ENCODE assay signal across 8 mouse cellular contexts in the genomic region with DNA sequence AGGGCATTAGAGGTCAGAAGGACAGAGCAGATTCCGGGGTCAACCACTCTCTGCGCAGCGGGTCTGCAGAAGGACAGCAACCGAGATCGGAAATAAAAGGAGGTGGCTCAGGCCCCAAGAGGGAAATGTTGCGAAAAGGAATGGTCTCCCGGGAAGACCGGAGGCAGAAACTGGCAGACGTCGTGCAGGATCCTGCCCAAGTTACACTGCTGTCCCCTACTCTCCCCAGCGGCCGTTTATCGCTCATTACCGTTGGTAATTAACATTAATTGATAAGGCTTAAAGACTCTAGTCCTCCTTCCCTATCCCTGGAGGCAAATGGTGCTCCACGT. TPM values are rescaled to one million over a fixed set of nuclear protein-coding genes. Genes with fewer than 3 reads are reported as not detected.
DNase-seq lines count a peak whose midpoint lies in the region; ATAC-seq and TF ChIP-seq lines count a peak whose summit lies in the region.

No protein-coding gene starts in this region.

- H3K27ac ChIP-seq in forebrain, embryonic 14.5 days (ENCODE audit: low read depth, low read length), result peak overlapping the region; percentile 41; the same call in 1 of the 2 replicates
- peak overlapping the region; percentile 93 for H3K27ac ChIP-seq in liver, postnatal 0 days (ENCODE audit: low read depth)

- TF ChIP-seq POLR2A in lung, adult 2 months (IDR thresholded peaks at IDR 0.05; ENCODE audit: borderline replicate concordance, extremely low read depth, low read depth, low read length), result no peak

- TF ChIP-seq CTCF in lung, adult 2 months (IDR thresholded peaks at IDR 0.05; ENCODE audit: insufficient read depth, low read length), result no peak
- TF ChIP-seq CTCF in liver, postnatal 0 days (IDR thresholded peaks at IDR 0.05; ENCODE audit: low read depth), result no peak

- H3K27me3 ChIP-seq in forebrain, embryonic 14.5 days (replicated peaks; ENCODE audit: control insufficient read depth, insufficient read depth, low read length), result no peaks in the 10 kb centered on the region
- no peaks in the 10 kb centered on the region for H3K27me3 ChIP-seq in liver, postnatal 0 days (ENCODE audit: insufficient read depth, low read length)

- ATAC-seq in forebrain, embryonic 14.5 days, result no peak
- peak; percentile 0; the same call in 1 of the 2 replicates for ATAC-seq in liver, postnatal 0 days

- H3K4me3 ChIP-seq in lung, adult 2 months (replicated peaks; ENCODE audit: extremely low read depth, low read depth, low read length), result peak overlapping the region; percentile 89
- H3K4me3 ChIP-seq in forebrain, embryonic 14.5 days (ENCODE audit: low read depth, low read length), result peak overlapping the region; percentile 66
- peak overlapping the region; percentile 87 for H3K4me3 ChIP-seq in liver, postnatal 0 days (ENCODE audit: low read depth, low read length)

- H3K4me2 ChIP-seq in forebrain, embryonic 14.5 days (ENCODE audit: low read length), result peak overlapping the region; percentile 92
- H3K4me2 ChIP-seq in liver, postnatal 0 days (ENCODE audit: low read depth, low read length), result peak overlapping the region; percentile 96

- peaks cover 6% of the 10 kb centered on the region; the same call in 1 of the 2 replicates for H3K4me1 ChIP-seq in lung, adult 2 months (ENCODE audit: control insufficient read depth, insufficient read depth, low read length)
- H3K4me1 ChIP-seq in forebrain, embryonic 14.5 days (ENCODE audit: control insufficient read depth, insufficient read depth, low read length), result peaks cover 8% of the 10 kb centered on the region
- peaks cover 16% of the 10 kb centered on the region for H3K4me1 ChIP-seq in liver, postnatal 0 days (ENCODE audit: insufficient read depth)

- DNase-seq in adrenal gland, postnatal 14 days, result peak; percentile 71
- DNase-seq in adrenal gland, adult 2 months, result no peak
- no peak for DNase-seq in lung, adult 2 months
- DNase-seq in lung, postnatal 4 days, result no peak
- DNase-seq in forebrain, embryonic 14.5 days (ENCODE audit: low spot score), result no peak
- no peak for DNase-seq in liver, postnatal 0 days
- no peak for DNase-seq in urinary bladder, postnatal 4 days (ENCODE audit: low spot score in 2 of 2)
- DNase-seq in left cerebral cortex, postnatal 36 days (ENCODE audit: low spot score in 2 of 2), result no peak

- H3K9ac ChIP-seq in forebrain, embryonic 14.5 days (ENCODE audit: low read length), result peak overlapping the region; percentile 76
- H3K9ac ChIP-seq in liver, postnatal 0 days (replicated peaks), result peak overlapping the region; percentile 89

- intact Hi-C loops in left cerebral cortex, postnatal 36 days (cut with DNase I), result loop anchor here (1.0 to 5.0 kb wide), 3 partner anchors 10 to 253 kb away; partner anchors contain the start of genes Phospho1, Snf8 and Ube2z

- no peaks in the 10 kb centered on the region for H3K9me3 ChIP-seq in forebrain, embryonic 14.5 days (replicated peaks; ENCODE audit: control insufficient read depth, low read length)
- no peaks in the 10 kb centered on the region for H3K9me3 ChIP-seq in liver, postnatal 0 days (ENCODE audit: low read length)

- peaks cover 25% of the 10 kb centered on the region for H3K36me3 ChIP-seq in forebrain, embryonic 14.5 days (ENCODE audit: control insufficient read depth, insufficient read depth, low read length)
- peaks cover 6% of the 10 kb centered on the region for H3K36me3 ChIP-seq in liver, postnatal 0 days (replicated peaks; ENCODE audit: insufficient read depth, low read length)

- under 1% methylated on average over 15 of the region's 15 CpGs for WGBS in lung, adult 2 months
- 1% methylated on average over 15 of the region's 15 CpGs for WGBS in forebrain, embryonic 14.5 days
- WGBS in liver, postnatal 0 days (ENCODE audit: insufficient replicate concordance), result 0% methylated on average over 15 of the region's 15 CpGs

- no peak for TF ChIP-seq EP300 in liver, postnatal 0 days (IDR thresholded peaks at IDR 0.05; ENCODE audit: low read depth)

RNA-seq across cellular contexts. Expression of gene Atp5g1, which starts 0.3 kb away (rescaled TPM):
- total RNA-seq in adrenal gland, postnatal 14 days (2021), result 244 and 262 TPM in 2 replicates
- total RNA-seq in adrenal gland, adult 2 months (2021), result 100 to 1,000 TPM; 240 to 384 TPM
- polyA plus RNA-seq in adrenal gland, adult 2 months (2012; rRNA removed), result 484 and 733 TPM in 2 replicates
- polyA plus RNA-seq in lung, adult 2 months (2012; rRNA removed), result 235 and 352 TPM in 2 replicates
- 606 and 726 TPM in 2 replicates for polyA plus RNA-seq in forebrain, embryonic 14.5 days (2014; fragmentation: Nextera tagmentation; extraction: Ambion mirVana)
- polyA plus RNA-seq in liver, postnatal 0 days (2015; fragmentation: Nextera tagmentation; extraction: Ambion mirVana), result 781 and 849 TPM in 2 replicates
- total RNA-seq in left cerebral cortex, postnatal 36 days (2021), result 100 to 1,000 TPM; 349 to 383 TPM

RNA-seq across cellular contexts. Expression of gene Ube2z, which starts 10.0 kb away (rescaled TPM):
- 43.8 and 45.2 TPM in 2 replicates for total RNA-seq in adrenal gland, postnatal 14 days (2021)
- total RNA-seq in adrenal gland, adult 2 months (2021), result 10 to 100 TPM; 45.3 to 46.5 TPM
- 17.0 and 20.7 TPM in 2 replicates for polyA plus RNA-seq in adrenal gland, adult 2 months (2012; rRNA removed)
- 31.1 and 38.1 TPM in 2 replicates for polyA plus RNA-seq in lung, adult 2 months (2012; rRNA removed)
- polyA plus RNA-seq in forebrain, embryonic 14.5 days (2014; fragmentation: Nextera tagmentation; extraction: Ambion mirVana), result 24.9 and 26.9 TPM in 2 replicates
- polyA plus RNA-seq in liver, postnatal 0 days (2015; fragmentation: Nextera tagmentation; extraction: Ambion mirVana), result 11.5 and 12.3 TPM in 2 replicates
- total RNA-seq in left cerebral cortex, postnatal 36 days (2021), result 10 to 100 TPM; 55.4 to 56.7 TPM

RNA-seq across cellular contexts. Expression of gene Calcoco2, which starts 36.6 kb away (rescaled TPM):
- not detected in 2 replicates for total RNA-seq in adrenal gland, postnatal 14 days (2021)
- not detected for total RNA-seq in adrenal gland, adult 2 months (2021)
- polyA plus RNA-seq in adrenal gland, adult 2 months (2012; rRNA removed), result not detected in 2 replicates
- polyA plus RNA-seq in lung, adult 2 months (2012; rRNA removed), result 0.08 and 0.11 TPM in 2 replicates
- 0.14 TPM in 1 of 2 replicates, not detected in the other for polyA plus RNA-seq in forebrain, embryonic 14.5 days (2014; fragmentation: Nextera tagmentation; extraction: Ambion mirVana)
- not detected in 2 replicates for polyA plus RNA-seq in liver, postnatal 0 days (2015; fragmentation: Nextera tagmentation; extraction: Ambion mirVana)
- not detected for total RNA-seq in left cerebral cortex, postnatal 36 days (2021)

RNA-seq across cellular contexts. Expression of gene Snf8, which starts 40.5 kb away (rescaled TPM):
- total RNA-seq in adrenal gland, postnatal 14 days (2021), result 77.7 and 79.2 TPM in 2 replicates
- total RNA-seq in adrenal gland, adult 2 months (2021), result 10 to 100 TPM; 79.5 to 92.8 TPM
- 9.6 and 11.3 TPM in 2 replicates for polyA plus RNA-seq in adrenal gland, adult 2 months (2012; rRNA removed)
- 18.1 and 24.1 TPM in 2 replicates for polyA plus RNA-seq in lung, adult 2 months (2012; rRNA removed)
- polyA plus RNA-seq in forebrain, embryonic 14.5 days (2014; fragmentation: Nextera tagmentation; extraction: Ambion mirVana), result 58.4 and 68.8 TPM in 2 replicates
- polyA plus RNA-seq in liver, postnatal 0 days (2015; fragmentation: Nextera tagmentation; extraction: Ambion mirVana), result 46.9 and 47.5 TPM in 2 replicates
- total RNA-seq in left cerebral cortex, postnatal 36 days (2021), result 100 to 1,000 TPM in 1 of 2 experiments, 10 to 100 TPM in 1; 99.2 to 113 TPM

RNA-seq across cellular contexts. Expression of gene Gip, which starts 50.8 kb away (rescaled TPM):
- not detected in 2 replicates for total RNA-seq in adrenal gland, postnatal 14 days (2021)
- not detected for total RNA-seq in adrenal gland, adult 2 months (2021)
- polyA plus RNA-seq in adrenal gland, adult 2 months (2012; rRNA removed), result not detected in 2 replicates
- not detected in 2 replicates for polyA plus RNA-seq in lung, adult 2 months (2012; rRNA removed)
- polyA plus RNA-seq in forebrain, embryonic 14.5 days (2014; fragmentation: Nextera tagmentation; extraction: Ambion mirVana), result not detected in 2 replicates
- polyA plus RNA-seq in liver, postnatal 0 days (2015; fragmentation: Nextera tagmentation; extraction: Ambion mirVana), result not detected in 2 replicates
- total RNA-seq in left cerebral cortex, postnatal 36 days (2021), result not detected
